Mouse (Mus musculus): ENCODE data around the gene Dnaaf5.

GRCm38 (mm10) chr5:139198779-139199178, 48.8 kb downstream of the Dnaaf5 start:
- TF ChIP-seq EP300 (IDR thresholded peaks at IDR 0.05; ENCODE audit: insufficient read depth, low read depth, low read length) (no peak), CTCF (IDR thresholded peaks at IDR 0.05; ENCODE audit: low read depth, low read length) (no peak)

All from ES-Bruce4 (cell line).